Mouse (Mus musculus) fat pad, adult 2 months (tissue): ENCODE measurements around the gene Sla2.
"Not testable (repeated sequence)": the region's sequence is repeated elsewhere in the genome, so short reads cannot be mapped to it uniquely, and the experiment has no call there.

Experiments
- DNase-seq: peaks from one replicate; pipeline ENCODE4 v3.0.0-alpha.2; 2011; ENCODE audit warnings: low read depth, low spot score; ENCODE audit errors: extremely low read depth

The Sla2 gene

DNA sequence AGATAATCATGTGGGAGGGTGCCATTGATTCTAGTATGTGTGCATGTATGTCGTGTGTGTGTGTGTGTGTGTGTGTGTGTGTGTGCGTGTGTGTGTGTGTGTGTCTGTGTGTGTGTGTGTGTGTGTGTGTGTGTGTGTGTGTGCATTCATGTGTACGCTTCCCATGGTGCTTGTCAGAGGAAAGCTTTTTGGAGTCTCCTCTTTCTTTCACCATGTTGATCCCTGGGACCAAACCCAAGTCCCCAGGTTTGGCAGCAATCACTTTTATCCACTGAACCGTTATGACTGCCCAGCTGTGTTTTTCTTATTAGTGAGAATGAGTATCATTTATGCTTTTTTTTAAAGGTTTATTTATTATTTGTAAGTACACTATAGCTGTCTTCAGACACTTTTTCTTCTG is 15.4 kb upstream of the Sla2 start:
- not testable (repeated sequence) for DNase-seq

- DNase-seq, result no peak
Observed at GRCm38 (mm10) chr2:156901883-156902282, 14.9 kb upstream of the Sla2 start.

DNA sequence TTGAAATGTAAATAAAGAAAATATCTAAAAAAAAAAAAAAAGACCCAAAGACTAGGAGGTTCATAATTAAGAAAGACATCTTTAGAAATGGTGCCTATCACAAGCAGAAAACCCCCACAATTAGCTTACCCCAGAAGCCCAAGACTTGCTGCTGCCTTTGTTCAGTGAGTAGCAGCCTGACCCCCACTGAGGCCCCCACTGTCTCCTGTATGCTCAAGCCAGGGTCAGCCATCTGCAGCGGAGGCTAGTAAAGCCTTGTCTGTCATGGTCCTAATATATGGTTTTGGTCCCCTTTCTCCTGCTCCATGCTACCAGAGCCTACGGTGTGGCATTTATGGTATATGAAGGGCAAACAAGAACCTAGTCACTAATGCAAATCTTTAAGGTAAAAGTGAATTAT is 14.4 kb upstream of the Sla2 start:
- no peak for DNase-seq

- no peak for DNase-seq
Observed at GRCm38 (mm10) chr2:156899184-156899583, 12.2 kb upstream of the Sla2 start.

- DNase-seq, result no peak
Observed at GRCm38 (mm10) chr2:156898374-156898773, 11.4 kb upstream of the Sla2 start.

- no peak for DNase-seq
Observed at GRCm38 (mm10) chr2:156897034-156897433, 10.0 kb upstream of the Sla2 start.

- DNase-seq, result no peak
Observed at GRCm38 (mm10) chr2:156896384-156896914, 9.5 kb upstream of the Sla2 start.

- no peak for DNase-seq
Observed at GRCm38 (mm10) chr2:156894496-156895265, 7.7 kb upstream of the Sla2 start.

- no peak for DNase-seq
Observed at GRCm38 (mm10) chr2:156892821-156893220, 5.8 kb upstream of the Sla2 start.

- no peak for DNase-seq
Observed at GRCm38 (mm10) chr2:156892240-156892639, 5.2 kb upstream of the Sla2 start.

DNA sequence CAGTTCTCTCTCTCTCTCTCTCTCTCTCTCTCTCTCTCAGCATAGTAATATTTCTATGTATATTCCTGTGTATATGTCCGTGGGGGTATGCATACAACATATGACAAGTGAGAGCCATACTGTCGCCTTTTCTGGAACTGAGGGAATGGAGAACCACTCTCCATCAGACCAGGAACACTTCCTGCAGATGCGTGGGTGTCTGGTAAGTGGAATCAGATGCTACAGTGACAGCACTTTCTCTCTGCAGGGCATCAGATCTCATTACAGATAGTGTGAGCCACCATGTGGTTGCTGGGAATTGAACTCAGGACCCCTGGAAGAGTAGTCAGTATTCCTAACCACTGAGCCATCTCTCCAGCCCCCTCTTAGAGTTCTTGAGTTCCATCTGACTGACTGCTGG is 1.5 kb upstream of the Sla2 start:
- no peak for DNase-seq

DNA sequence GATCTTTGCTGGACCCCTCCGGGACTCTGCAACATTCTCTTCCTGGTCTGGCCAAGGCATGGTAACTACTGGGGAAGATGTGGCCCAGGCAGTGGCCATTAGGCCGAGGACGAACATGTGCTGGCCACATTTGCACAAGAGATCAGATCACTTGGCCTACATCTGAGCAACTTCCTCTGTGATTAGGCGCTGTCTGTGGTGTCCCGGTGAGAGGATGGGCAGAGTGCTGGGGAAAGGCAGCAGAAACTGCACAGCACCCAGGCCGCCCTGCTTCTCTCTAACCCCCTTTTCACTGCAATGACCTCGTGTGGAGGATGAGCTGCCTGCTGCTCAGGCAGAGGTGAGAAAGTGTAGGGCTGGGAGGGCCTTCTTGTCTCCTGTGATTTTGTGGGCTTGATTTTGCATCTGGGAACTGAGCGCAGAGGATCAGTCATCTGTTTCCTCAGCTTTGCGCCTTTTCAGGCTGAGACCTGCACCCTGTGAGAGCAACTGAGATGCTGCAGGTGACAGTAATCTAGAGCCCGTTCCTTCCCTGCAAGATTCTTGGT is 834 bp downstream of the Sla2 start:
- no peak for DNase-seq

DNA sequence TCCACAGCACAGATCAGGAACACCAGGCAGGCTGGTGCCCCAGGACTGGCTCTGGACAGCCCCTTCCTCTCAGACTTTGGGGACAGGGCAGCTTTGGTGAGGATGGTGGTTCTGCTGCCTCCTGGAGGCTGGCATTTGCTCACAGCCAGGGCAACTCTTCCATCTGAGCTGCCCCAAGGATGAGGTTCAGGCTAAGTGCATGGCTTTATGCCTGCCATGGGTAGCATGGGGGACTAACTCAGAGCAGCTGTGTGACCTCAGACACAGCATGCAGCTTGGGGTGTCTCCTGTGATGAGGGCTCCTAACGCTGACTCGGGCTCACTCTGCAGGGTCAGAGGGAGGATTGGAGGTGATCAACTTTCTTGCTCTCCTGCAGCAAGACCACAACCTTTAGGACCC is 1.3 kb downstream of the Sla2 start:
- DNase-seq, result not testable (repeated sequence)

- DNase-seq, result no peak
Observed at GRCm38 (mm10) chr2:156884396-156885211, 2.4 kb downstream of the Sla2 start.

GRCm38 (mm10) chr2:156882431-156883001 is 4.5 kb downstream of the Sla2 start:
- no peak for DNase-seq

GRCm38 (mm10) chr2:156879541-156879940 is 7.5 kb downstream of the Sla2 start:
- no peak for DNase-seq

- DNase-seq, result no peak
Observed at GRCm38 (mm10) chr2:156877726-156878125, 9.3 kb downstream of the Sla2 start.

GRCm38 (mm10) chr2:156874760-156875510 is 12.1 kb downstream of the Sla2 start:
- DNase-seq, result no peak

DNA sequence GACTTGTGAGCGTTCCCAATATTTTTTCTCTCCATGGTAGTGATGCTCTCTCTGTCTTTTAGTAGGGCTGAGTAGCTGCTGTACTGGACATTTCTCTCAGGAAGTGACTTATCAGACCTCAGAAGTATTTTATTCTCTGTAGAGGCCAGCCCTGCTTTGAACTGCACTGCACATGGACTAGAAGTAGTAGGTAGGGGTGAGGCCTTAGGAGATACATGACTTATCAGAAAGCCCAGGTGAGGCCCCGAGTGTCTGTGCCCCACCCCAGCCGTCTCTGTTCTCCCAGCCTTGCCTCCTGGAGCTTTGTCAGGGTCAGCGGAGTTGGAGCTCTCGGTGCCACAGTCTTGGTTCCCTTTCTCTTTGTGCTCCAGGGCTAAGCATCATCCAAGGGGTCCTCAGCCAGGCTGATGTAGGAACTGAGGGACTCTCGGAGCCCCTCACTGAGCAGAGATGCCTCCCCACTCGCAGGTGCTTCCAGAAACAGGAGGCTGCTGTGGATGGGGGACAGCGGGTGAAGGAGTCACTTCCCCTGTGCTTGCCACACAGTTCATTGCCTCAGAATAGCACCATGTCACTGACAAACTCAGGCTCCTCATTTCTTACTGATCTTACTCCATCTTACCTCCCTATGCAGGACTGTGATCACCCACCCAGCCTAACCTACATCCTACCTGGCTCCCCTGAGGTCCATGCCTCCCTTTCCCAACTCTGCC is 12.8 kb downstream of the Sla2 start:
- DNase-seq, result no peak

- no peak for DNase-seq
Observed at GRCm38 (mm10) chr2:156873629-156874028, 13.4 kb downstream of the Sla2 start.
